Mouse (Mus musculus): Measurements from ENCODE around the gene Rad51b. TPM values are rescaled to one million over a fixed set of nuclear protein-coding genes. Genes with fewer than 3 reads are reported as not detected.

The Rad51b gene
- polyA plus RNA-seq, 1 experiment from 2014 or later: 5.1 TPM

DNA sequence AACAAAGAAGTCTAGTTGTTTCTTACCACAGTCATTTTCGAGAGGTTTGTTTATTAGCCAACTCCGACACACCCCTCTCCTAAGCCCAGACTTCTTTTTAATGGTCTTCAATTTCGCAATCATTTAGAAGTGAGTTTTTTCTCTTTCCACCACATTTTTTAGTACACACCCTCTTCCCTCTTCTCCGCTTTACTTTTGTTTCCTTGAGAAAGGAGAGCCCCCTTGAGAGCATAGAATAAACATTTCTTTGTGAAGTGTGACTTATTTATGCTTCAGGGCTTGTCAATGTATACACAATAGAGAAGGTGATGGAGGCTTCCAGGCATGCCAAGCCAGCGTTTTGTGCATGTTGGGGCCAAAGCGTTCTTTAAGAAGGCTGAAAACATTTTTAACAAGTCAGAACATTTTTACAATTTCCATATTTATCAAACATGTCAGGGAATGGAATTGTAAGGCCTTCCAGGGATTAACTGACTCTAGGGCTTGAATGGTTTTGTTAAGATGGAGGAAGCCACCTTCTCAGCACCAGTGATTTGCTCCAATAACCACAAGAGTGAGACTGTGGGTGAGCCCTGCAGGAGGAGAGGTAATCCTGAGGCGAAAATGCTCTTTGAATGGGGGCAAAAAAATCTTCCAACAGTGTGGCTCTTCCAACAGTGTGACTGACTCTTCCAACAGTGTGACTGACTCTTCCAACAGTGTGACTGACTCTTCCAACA lies 136.8 kb downstream of the Rad51b start:
- in situ Hi-C loops (cut with MboI; ENCODE audit: low pct_unique_long_range_greater_than_20kb): no loop called here
- CTCF ChIA-PET: no interaction called here
- no peak for ATAC-seq
- TF ChIP-seq CTCF (IDR thresholded peaks at IDR 0.05): peak; percentile 6
- POLR2A ChIA-PET: no interaction called here
- no peaks in the 10 kb centered on the region for H3K27me3 ChIP-seq
- DNase-seq (ENCODE audit: low read depth, low spot score): peak; percentile 31

GRCm38 (mm10) chr12:79435474-79435873 lies 138.4 kb downstream of the Rad51b start:
- no peak for DNase-seq (ENCODE audit: low read depth, low spot score)
- CTCF ChIA-PET: interaction anchor here (1.6 kb wide), 1 partner anchor 12 kb away, joined by 4 read pairs; no protein-coding TSS in a partner anchor
- no peak for TF ChIP-seq CTCF (IDR thresholded peaks at IDR 0.05)
- POLR2A ChIA-PET: no interaction called here
- ATAC-seq: no peak
- no peaks in the 10 kb centered on the region for H3K27me3 ChIP-seq
- in situ Hi-C loops (cut with MboI; ENCODE audit: low pct_unique_long_range_greater_than_20kb): no loop called here

- no peak for DNase-seq (ENCODE audit: low read depth, low spot score)
- CTCF ChIA-PET: interaction anchor here (1.6 kb wide), 1 partner anchor 13 kb away, joined by 4 read pairs; no protein-coding TSS in a partner anchor
- no peaks in the 10 kb centered on the region for H3K27me3 ChIP-seq
- ATAC-seq: no peak
- TF ChIP-seq CTCF (IDR thresholded peaks at IDR 0.05): no peak
- POLR2A ChIA-PET: no interaction called here
- in situ Hi-C loops (cut with MboI; ENCODE audit: low pct_unique_long_range_greater_than_20kb): no loop called here
Observed at GRCm38 (mm10) chr12:79436035-79436434, 139.0 kb downstream of the Rad51b start.

- ATAC-seq: no peak
- in situ Hi-C loops (cut with MboI; ENCODE audit: low pct_unique_long_range_greater_than_20kb): no loop called here
- no peak for TF ChIP-seq CTCF (IDR thresholded peaks at IDR 0.05)
- no peak for DNase-seq (ENCODE audit: low read depth, low spot score)
- POLR2A ChIA-PET: no interaction called here
- CTCF ChIA-PET: no interaction called here
- no peaks in the 10 kb centered on the region for H3K27me3 ChIP-seq
Observed at GRCm38 (mm10) chr12:79436892-79437291, 139.8 kb downstream of the Rad51b start.

DNA sequence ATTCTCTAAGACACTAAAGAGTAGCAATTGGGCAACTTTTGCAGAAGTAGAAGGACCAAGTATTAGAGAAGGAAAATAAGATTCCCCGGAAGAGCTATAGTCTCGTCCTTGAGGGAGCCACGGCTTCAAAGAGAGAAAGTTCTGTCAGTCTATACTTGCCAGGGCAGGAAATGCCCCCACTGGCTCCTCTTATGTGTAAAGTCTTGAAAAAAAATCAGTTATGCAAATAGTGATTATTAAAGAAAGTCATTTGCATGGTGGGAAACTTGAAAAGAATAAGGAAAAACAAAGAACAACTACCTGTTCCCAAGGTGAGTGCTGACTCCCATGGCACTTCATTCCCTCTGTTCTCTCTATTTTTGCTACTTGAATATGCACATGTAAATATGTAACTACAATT lies 140.5 kb downstream of the Rad51b start:
- no peak for TF ChIP-seq CTCF (IDR thresholded peaks at IDR 0.05)
- no peak for DNase-seq (ENCODE audit: low read depth, low spot score)
- ChIA-PET CTCF (no interaction called here), POLR2A (no interaction called here)
- no peak for ATAC-seq
- in situ Hi-C loops (cut with MboI; ENCODE audit: low pct_unique_long_range_greater_than_20kb): no loop called here
- H3K27me3 ChIP-seq: no peaks in the 10 kb centered on the region

GRCm38 (mm10) chr12:79439961-79440360 lies 142.9 kb downstream of the Rad51b start:
- no peak for DNase-seq (ENCODE audit: low read depth, low spot score)
- no peak for ATAC-seq
- ChIA-PET POLR2A (no interaction called here), CTCF (interaction anchor here (1.6 kb wide), 1 partner anchor 10 kb away, joined by 4 read pairs; no protein-coding TSS in a partner anchor)
- no peak for TF ChIP-seq CTCF (IDR thresholded peaks at IDR 0.05)
- in situ Hi-C loops (cut with MboI; ENCODE audit: low pct_unique_long_range_greater_than_20kb): no loop called here
- no peaks in the 10 kb centered on the region for H3K27me3 ChIP-seq

- CTCF ChIA-PET: no interaction called here
- TF ChIP-seq CTCF (IDR thresholded peaks at IDR 0.05): no peak
- ATAC-seq (no peak), DNase-seq (ENCODE audit: low read depth, low spot score) (no peak)
- in situ Hi-C loops (cut with MboI; ENCODE audit: low pct_unique_long_range_greater_than_20kb): no loop called here
- POLR2A ChIA-PET: no interaction called here
- H3K27me3 ChIP-seq: no peaks in the 10 kb centered on the region
Observed at GRCm38 (mm10) chr12:79441210-79442005, 144.3 kb downstream of the Rad51b start.

DNA sequence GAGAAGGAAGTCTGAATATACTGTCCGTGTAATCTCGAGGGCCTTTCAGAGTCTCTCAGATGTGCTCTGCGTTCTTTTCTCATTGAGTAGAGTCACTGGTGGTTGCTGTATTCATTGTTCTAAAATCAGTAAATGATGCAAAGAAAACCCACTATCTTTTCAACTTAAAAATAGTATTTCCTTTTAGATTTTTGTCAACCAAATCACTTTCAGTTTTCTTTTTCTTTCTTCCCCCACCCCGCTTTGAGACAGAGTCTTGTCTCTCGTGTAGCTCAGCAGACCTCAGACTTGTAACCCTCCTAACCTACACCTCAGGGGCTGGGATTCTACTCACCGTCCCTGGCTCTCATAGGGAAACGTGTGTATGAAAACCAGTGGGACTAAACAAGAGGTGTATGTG lies 145.0 kb downstream of the Rad51b start:
- in situ Hi-C loops (cut with MboI; ENCODE audit: low pct_unique_long_range_greater_than_20kb): no loop called here
- DNase-seq (ENCODE audit: low read depth, low spot score) (no peak), ATAC-seq (no peak)
- TF ChIP-seq CTCF (IDR thresholded peaks at IDR 0.05): no peak
- ChIA-PET CTCF (no interaction called here), POLR2A (no interaction called here)
- H3K27me3 ChIP-seq: no peaks in the 10 kb centered on the region

- no peaks in the 10 kb centered on the region for H3K27me3 ChIP-seq
- no peak for TF ChIP-seq CTCF (IDR thresholded peaks at IDR 0.05)
- ChIA-PET POLR2A (no interaction called here), CTCF (no interaction called here)
- in situ Hi-C loops (cut with MboI; ENCODE audit: low pct_unique_long_range_greater_than_20kb): no loop called here
- DNase-seq (ENCODE audit: low read depth, low spot score) (no peak), ATAC-seq (no peak)
Observed at GRCm38 (mm10) chr12:79442836-79443390, 145.8 kb downstream of the Rad51b start.

- CTCF ChIA-PET: no interaction called here
- no peak for DNase-seq (ENCODE audit: low read depth, low spot score)
- in situ Hi-C loops (cut with MboI; ENCODE audit: low pct_unique_long_range_greater_than_20kb): no loop called here
- no peak for TF ChIP-seq CTCF (IDR thresholded peaks at IDR 0.05)
- ATAC-seq: no peak
- no peaks in the 10 kb centered on the region for H3K27me3 ChIP-seq
- POLR2A ChIA-PET: no interaction called here
Observed at GRCm38 (mm10) chr12:79444646-79445045, 147.6 kb downstream of the Rad51b start.

DNA sequence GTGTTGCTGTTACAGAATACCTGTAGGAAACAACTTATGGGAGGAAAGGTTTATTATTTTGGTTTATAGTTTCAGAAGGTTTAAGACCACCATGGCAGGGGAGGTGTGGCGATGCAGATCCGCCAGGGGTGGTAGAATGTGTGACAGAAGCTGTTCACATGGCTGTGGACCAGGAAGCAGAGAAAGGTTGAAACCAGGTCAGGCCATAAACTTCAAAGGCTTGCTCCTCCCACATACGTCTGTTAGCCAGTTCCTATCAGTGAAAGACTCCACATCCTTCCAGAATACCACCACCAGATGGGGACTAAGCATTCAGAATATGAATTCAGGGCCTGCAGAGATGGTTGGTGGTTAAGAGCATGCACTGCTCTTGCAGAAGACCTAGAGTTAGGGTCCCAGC lies 150.0 kb downstream of the Rad51b start:
- H3K27me3 ChIP-seq: no peaks in the 10 kb centered on the region
- POLR2A ChIA-PET: no interaction called here
- in situ Hi-C loops (cut with MboI; ENCODE audit: low pct_unique_long_range_greater_than_20kb): no loop called here
- CTCF ChIA-PET: interaction anchor here (0.8 kb wide), 1 partner anchor 10 kb away, joined by 3 read pairs; no protein-coding TSS in a partner anchor
- DNase-seq (ENCODE audit: low read depth, low spot score) (no peak), ATAC-seq (no peak)
- no peak for TF ChIP-seq CTCF (IDR thresholded peaks at IDR 0.05)

Measured in Patski (cell line).